Mouse (Mus musculus) stomach, embryonic 16.5 days (tissue): ENCODE measurements at regions not wholly inside any gene's neighbourhood (a gene's known extent, or its start where the extent isn't known, plus 50 kb on each side); places are given as distances from the start of the nearest gene placed in this dataset.

Experiments used
- ATAC-seq: fragments of 200-750 bp; cut with Nextera tagmentation; 2 replicates; pipeline ENCODE4 v1.8.0; 2017; ENCODE audit warnings: moderate number of reproducible peaks, moderate TSS enrichment; ENCODE audit not compliant: insufficient read depth, low FRiP score
- H3K27ac ChIP-seq: fragments of 300-500 bp; sonication (generic); 2 replicates; pipeline ENCODE4 v1.5.1; 2014; ENCODE audit warnings: low read length
- H3K27me3 ChIP-seq: fragments of 300-500 bp; sonication (generic); 2 replicates; pipeline ENCODE4 v1.6.1; 2014; ENCODE audit warnings: low read length, control low read depth, mixed read lengths; ENCODE audit not compliant: control insufficient read depth, insufficient read depth
- H3K36me3 ChIP-seq: fragments of 300-500 bp; sonication (generic); 2 replicates; pipeline ENCODE4 v1.6.1; 2014; ENCODE audit warnings: low read length; ENCODE audit not compliant: control insufficient read depth, insufficient read depth
- H3K4me1 ChIP-seq: fragments of 300-500 bp; sonication (generic); 2 replicates; pipeline ENCODE4 v1.6.1; 2014; ENCODE audit warnings: low read length, control low read depth, mixed read lengths; ENCODE audit not compliant: control insufficient read depth, insufficient read depth
- H3K4me2 ChIP-seq: fragments of 300-500 bp; sonication (generic); 2 replicates; pipeline ENCODE4 v1.6.1; 2014; ENCODE audit warnings: low read depth, low read length, mixed read lengths
- H3K4me3 ChIP-seq: fragments of 300-500 bp; sonication (generic); replicated peaks from 2 replicates; pipeline ENCODE4 v1.5.1; 2014; ENCODE audit warnings: mild to moderate bottlenecking, low read length
- H3K9ac ChIP-seq: fragments of 300-500 bp; sonication (generic); 2 replicates; pipeline ENCODE4 v1.6.1; 2014; ENCODE audit warnings: low read length
- H3K9me3 ChIP-seq: fragments of 300-500 bp; sonication (generic); replicated peaks from 2 replicates; pipeline ENCODE4 v1.6.1; 2016; ENCODE audit warnings: low read length, control low read depth; ENCODE audit not compliant: control insufficient read depth
- WGBS: fragments of 180-500 bp; shearing (Covaris S2); extraction: QIAGEN DNeasy Blood & Tissue Kit; methylation state at CpG from one replicate; pipeline ENCODE4 v1.1.7; 2014; 5-methylcytosine and 5-hydroxymethylcytosine counted together

DNA sequence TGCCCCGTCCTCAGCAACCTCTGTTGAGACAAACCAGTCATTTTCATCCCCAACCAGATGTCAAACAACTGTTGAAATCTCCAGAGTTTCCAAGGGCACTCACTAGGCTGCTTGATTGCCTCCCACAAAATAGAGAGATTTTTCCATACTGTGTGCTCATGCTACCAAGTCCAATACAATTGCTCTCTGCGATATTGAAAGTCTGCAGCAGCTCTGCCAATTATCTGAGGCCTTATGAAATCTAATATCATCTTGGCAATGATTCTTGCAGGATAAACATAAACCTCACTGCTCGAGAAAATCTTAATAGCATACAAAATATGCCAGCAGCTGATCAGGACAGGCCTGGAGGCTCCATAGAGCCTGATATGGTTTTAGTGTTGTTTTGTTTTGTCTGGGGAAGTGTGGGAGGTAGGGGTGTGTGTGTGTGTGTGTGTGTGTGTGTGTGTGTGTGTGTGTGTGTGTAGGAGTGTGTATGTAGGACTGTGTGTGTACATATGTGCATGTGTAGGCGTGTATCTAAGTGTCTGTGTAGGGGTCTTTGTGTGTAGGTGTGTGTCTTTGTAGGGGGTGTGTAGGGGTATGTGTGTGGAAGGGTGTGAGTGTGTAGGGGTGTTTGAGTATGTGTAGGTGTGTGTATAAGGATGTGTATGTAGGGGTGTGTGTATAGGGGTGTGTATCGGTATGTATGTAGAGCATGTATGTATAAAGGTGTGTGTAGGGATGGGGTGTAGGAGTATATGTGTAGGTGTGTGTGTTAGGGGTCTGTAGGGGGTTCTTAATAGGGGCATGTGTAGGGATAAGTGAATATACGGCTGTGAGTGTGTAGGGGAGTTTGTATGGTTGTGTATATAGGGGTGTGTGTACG, 398.1 kb downstream of the Pdcd6ip start:
- H3K4me2 ChIP-seq, result no peak overlapping the region
- H3K27me3 ChIP-seq, result no peaks in the 10 kb centered on the region
- H3K36me3 ChIP-seq, result no peaks in the 10 kb centered on the region
- peak; percentile 29; the same call in 1 of the 2 replicates for ATAC-seq
- 66% methylated on average over 7 of the region's 7 CpGs for WGBS
- H3K27ac ChIP-seq, result no peak overlapping the region
- H3K9ac ChIP-seq, result no peak overlapping the region
- no peaks in the 10 kb centered on the region for H3K9me3 ChIP-seq
- H3K4me3 ChIP-seq, result no peak overlapping the region
- no peaks in the 10 kb centered on the region for H3K4me1 ChIP-seq

DNA sequence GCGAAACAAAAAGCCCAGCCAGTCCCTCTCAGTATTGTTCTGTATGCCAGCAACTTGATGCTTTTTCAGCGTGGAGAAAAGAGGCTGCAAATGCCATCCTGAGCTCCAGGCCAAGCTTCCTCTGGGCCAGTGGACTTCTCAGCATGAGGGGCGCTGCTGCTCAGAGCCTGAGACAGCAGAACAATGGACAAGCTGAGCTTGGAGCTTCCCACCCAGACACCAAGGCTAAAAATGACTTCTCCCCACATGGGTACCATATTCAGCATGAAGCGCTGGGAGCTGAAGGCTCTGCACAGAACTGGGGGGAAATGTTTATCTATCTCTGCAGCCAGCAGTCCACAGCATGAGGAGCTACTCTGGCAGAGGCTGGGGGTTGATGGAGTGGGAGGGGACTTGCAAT, 402.3 kb downstream of the Pdcd6ip start:
- WGBS, result 50% methylated on average over 4 of the region's 4 CpGs
- H3K27me3 ChIP-seq, result no peaks in the 10 kb centered on the region
- no peak overlapping the region for H3K4me3 ChIP-seq
- H3K4me2 ChIP-seq, result no peak overlapping the region
- no peaks in the 10 kb centered on the region for H3K9me3 ChIP-seq
- no peak overlapping the region for H3K27ac ChIP-seq
- H3K36me3 ChIP-seq, result no peaks in the 10 kb centered on the region
- H3K9ac ChIP-seq, result no peak overlapping the region
- ATAC-seq, result no peak
- no peaks in the 10 kb centered on the region for H3K4me1 ChIP-seq

DNA sequence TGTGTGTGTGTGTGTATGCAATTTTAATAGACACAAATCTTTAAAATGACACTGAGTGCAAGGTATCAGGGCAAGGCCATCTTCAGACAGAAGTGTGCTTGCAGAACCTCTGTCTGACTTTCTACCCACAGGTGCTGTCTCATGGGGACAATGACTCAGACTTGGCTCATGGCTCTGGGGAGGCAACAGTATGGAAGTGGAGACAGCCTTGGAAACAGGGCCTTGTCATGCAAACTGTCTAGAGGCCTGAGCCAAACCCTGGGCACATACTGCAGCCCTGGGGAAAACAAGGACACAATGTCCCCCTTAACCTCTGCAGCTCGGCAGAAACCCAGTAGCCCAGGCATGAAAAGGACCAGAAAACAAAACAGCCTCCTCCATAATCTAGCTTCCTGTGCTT, 405.6 kb downstream of the Pdcd6ip start:
- no peaks in the 10 kb centered on the region for H3K36me3 ChIP-seq
- WGBS, result 50% methylated on average over 1 of the region's 1 CpGs
- ATAC-seq, result no peak

DNA sequence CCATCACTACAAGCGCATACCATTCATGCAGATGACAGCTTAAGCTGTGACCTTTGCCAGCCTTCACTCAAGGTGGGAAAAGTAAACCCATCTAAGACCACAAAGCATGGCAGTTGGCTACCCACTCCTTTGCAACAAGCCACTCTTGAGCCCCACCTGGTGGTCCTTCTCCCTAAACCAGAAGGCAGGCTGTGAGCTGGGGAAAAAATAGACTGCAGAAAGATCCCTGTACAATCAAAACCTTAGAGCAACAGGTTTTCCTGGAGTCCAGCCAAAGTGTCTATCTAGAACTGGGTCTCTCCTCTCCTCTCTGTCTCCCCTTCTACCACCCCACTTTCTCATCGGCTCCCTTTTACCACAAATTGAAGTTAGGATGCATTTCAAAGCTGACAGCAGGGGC, 407.2 kb downstream of the Pdcd6ip start:
- Histone ChIP-seq H3K4me1 (no peaks in the 10 kb centered on the region), H3K27ac (no peak overlapping the region), H3K9me3 (no peaks in the 10 kb centered on the region), H3K36me3 (no peaks in the 10 kb centered on the region), H3K4me3 (no peak overlapping the region), H3K9ac (no peak overlapping the region), H3K4me2 (no peak overlapping the region), H3K27me3 (no peaks in the 10 kb centered on the region)
- no peak for ATAC-seq
- 16% methylated on average over 2 of the region's 2 CpGs for WGBS

More for the DNA sequence above, 405.6 kb downstream of the Pdcd6ip start:
- H3K4me3 ChIP-seq, result no peak overlapping the region
- H3K9me3 ChIP-seq, result no peaks in the 10 kb centered on the region
- no peaks in the 10 kb centered on the region for H3K4me1 ChIP-seq
- no peaks in the 10 kb centered on the region for H3K27me3 ChIP-seq
- H3K27ac ChIP-seq, result no peak overlapping the region
- no peak overlapping the region for H3K9ac ChIP-seq
- H3K4me2 ChIP-seq, result no peak overlapping the region

DNA sequence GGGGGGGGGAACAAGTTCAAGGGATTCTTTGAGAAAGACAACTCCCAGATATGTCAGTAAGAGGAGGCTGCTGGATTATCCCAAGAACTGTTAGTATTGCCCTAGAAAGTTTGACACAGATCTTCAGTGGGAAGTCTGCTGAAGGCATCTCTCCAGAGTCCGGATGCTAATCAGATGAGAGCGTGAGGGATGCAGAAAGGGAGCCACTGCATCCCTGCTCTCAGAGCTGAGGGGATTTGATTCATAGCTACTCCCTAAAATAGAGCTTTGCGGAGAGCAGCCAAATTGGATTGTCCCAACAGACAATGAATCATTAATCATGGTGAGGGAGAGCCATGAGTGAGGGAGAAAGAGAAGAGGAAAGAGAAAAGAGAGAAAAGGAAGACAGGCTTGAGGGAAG, 408.2 kb downstream of the Pdcd6ip start:
- H3K36me3 ChIP-seq, result no peaks in the 10 kb centered on the region

DNA sequence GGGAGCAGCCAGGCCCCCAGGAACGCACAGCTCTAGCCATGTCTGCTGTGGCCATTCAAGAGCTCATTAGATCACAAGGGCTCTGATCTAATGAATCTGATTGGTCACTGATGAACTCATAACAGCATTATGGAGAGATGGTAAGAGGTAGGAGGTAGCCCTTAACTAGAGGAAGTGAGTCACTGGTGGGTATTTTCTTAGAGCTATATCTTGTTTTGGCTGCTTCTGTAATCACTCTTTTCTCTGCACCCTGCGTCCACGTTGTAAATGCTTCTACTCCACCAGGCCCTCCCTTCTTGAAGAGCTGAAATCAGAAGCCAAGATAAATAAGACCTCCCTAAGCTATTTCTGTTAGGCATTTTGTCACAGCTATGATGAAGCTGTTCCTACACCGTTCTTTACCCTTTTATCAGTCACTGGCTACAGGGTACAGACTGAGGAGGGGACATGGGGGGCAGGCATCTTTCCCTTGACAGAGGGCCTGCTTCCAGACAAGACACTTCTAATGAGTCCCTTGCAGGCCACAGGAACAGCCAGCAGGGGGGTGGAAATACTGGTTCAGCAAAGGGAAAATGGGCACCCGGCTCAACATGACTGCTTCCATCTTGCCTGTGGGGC, 412.1 kb downstream of the Pdcd6ip start:
- Histone ChIP-seq H3K27me3 (no peaks in the 10 kb centered on the region), H3K4me2 (no peak overlapping the region), H3K9me3 (no peaks in the 10 kb centered on the region), H3K4me3 (no peak overlapping the region), H3K36me3 (no peaks in the 10 kb centered on the region), H3K4me1 (no peaks in the 10 kb centered on the region), H3K9ac (no peak overlapping the region), H3K27ac (no peak overlapping the region)
- ATAC-seq, result no peak
- 62% methylated on average over 5 of the region's 5 CpGs for WGBS

More for the DNA sequence above, 408.2 kb downstream of the Pdcd6ip start:
- H3K4me3 ChIP-seq, result no peak overlapping the region
- 16% methylated on average over 3 of the region's 3 CpGs for WGBS
- no peak overlapping the region for H3K9ac ChIP-seq
- H3K4me1 ChIP-seq, result no peaks in the 10 kb centered on the region
- no peaks in the 10 kb centered on the region for H3K27me3 ChIP-seq
- no peak overlapping the region for H3K27ac ChIP-seq
- no peaks in the 10 kb centered on the region for H3K9me3 ChIP-seq
- H3K4me2 ChIP-seq, result no peak overlapping the region
- no peak for ATAC-seq

DNA sequence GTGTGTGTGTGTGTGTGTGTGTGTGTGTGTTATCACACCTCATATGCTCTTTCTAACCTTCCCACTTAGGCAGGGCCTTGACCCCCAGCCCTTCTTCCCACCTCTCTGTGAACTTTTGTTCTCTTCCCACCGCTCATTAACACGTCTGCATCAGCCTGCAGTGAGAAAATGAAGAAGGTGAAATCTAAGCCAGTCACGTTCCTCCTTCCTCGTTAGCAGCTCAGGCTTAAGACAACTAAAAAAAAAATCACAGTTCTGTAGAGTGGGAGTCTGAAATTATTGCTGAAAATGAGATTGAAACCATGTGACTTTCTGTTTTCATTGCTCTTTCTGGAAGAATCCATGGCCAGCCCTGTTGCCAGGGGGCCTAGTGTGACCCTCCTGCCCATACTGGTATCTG, 420.7 kb downstream of the Pdcd6ip start:
- H3K4me2 ChIP-seq, result no peak overlapping the region
- no peak overlapping the region for H3K9ac ChIP-seq
- H3K27me3 ChIP-seq, result no peaks in the 10 kb centered on the region
- no peaks in the 10 kb centered on the region for H3K4me1 ChIP-seq
- no peak overlapping the region for H3K27ac ChIP-seq
- no peaks in the 10 kb centered on the region for H3K36me3 ChIP-seq
- H3K4me3 ChIP-seq, result no peak overlapping the region
- WGBS, result 35% methylated on average over 4 of the region's 4 CpGs
- no peak for ATAC-seq
- H3K9me3 ChIP-seq, result no peaks in the 10 kb centered on the region

DNA sequence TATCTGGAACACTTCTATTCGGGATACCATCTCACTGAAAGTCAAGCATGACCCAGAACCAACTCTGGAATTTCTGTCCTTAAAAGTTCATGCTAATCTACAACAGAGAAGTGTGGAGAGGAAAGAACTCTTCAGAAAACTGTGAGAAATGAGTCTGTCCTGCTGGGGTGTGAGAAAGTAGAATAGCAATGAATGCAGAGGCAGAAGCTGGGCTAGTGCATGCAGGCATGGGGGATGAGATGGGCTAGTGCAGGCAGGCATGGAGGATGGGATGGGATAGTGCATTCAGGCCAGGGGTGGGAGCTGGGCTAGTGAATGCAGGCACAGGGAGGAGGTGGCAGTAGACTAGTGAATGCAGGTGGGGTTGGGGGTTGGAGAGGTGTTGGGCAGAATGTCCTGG, 424.8 kb downstream of the Pdcd6ip start:
- no peak overlapping the region for H3K4me3 ChIP-seq
- no peak overlapping the region for H3K27ac ChIP-seq
- H3K27me3 ChIP-seq, result no peaks in the 10 kb centered on the region
- no peaks in the 10 kb centered on the region for H3K4me1 ChIP-seq
- WGBS, result 8% methylated on average over 1 of the region's 1 CpGs
- no peak for ATAC-seq
- no peaks in the 10 kb centered on the region for H3K36me3 ChIP-seq
- H3K4me2 ChIP-seq, result no peak overlapping the region
- H3K9me3 ChIP-seq, result no peaks in the 10 kb centered on the region
- no peak overlapping the region for H3K9ac ChIP-seq

DNA sequence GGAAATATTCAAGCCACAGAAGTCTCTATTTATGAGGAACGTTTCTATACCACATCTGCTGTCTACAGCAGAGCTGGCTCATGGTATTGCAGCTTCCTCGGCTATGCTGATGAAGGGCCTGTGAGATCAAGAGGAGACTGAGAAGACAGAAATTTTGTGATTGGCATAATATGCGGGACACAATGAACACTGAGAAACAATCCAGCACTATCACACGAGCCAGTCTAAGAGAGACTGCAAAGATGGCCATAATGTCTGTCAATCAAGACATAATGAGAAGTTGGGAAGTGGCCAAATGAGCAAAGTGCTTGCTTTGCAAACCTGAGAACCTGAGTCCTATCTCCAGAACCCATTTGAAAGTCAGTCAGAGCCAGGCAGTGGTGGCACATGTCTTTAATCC, 437.5 kb downstream of the Pdcd6ip start:
- WGBS, result 80% methylated on average over 4 of the region's 4 CpGs
- Histone ChIP-seq H3K27me3 (no peaks in the 10 kb centered on the region), H3K4me3 (no peak overlapping the region), H3K9me3 (no peaks in the 10 kb centered on the region), H3K27ac (no peak overlapping the region), H3K36me3 (no peaks in the 10 kb centered on the region), H3K4me2 (no peak overlapping the region), H3K4me1 (no peaks in the 10 kb centered on the region), H3K9ac (no peak overlapping the region)
- no peak for ATAC-seq
